Mouse (Mus musculus) embryonic stem cell, embryonic (primary cell): ENCODE measurements around the gene Heatr5a.

Source experiments
- CTCF ChIA-PET, 4 experiments: fragments of 300-600 bp in 2 of 4; fragments of 350-600 bp in 2 of 4; sonication (Branson Sonifier 250); formaldehyde crosslinking; loops; one replicate each; lab custom pipeline; 2022; ENCODE audit warnings: inconsistent platforms in 2 of 4; lab: Charles Lee
- POLR2A ChIA-PET, 4 experiments: fragments of 300-600 bp in 2 of 4; fragments of 350-600 bp in 2 of 4; sonication (Branson Sonifier 250); formaldehyde crosslinking; loops; one replicate each; lab custom pipeline; 2022; ENCODE audit warnings: antibody characterized with exemption in 4 of 4, inconsistent platforms in 1 of 4; lab: Charles Lee

Heatr5a gene

GRCm38 (mm10) chr12:51844771-51845256 lies 126.3 kb downstream of the Heatr5a start:
- CTCF ChIA-PET = interaction anchor here in 2 of 4 experiments (0.7 to 1.1 kb wide), 3 partner anchors 14 to 988 kb away, joined by 3 to 4 read pairs (median 3); no protein-coding TSS in a partner anchor
- POLR2A ChIA-PET = interaction anchor here in 3 of 4 experiments (0.5 to 8.8 kb wide), 42 partner anchors 8 to 1154 kb away, joined by 3 to 86 read pairs (median 4); partner anchors contain the start of genes Hectd1 (in 3 of the 3), Heatr5a (in 2 of the 3), Dtd2 (in 1 of the 3) and Nubpl (in 1 of the 3)

DNA sequence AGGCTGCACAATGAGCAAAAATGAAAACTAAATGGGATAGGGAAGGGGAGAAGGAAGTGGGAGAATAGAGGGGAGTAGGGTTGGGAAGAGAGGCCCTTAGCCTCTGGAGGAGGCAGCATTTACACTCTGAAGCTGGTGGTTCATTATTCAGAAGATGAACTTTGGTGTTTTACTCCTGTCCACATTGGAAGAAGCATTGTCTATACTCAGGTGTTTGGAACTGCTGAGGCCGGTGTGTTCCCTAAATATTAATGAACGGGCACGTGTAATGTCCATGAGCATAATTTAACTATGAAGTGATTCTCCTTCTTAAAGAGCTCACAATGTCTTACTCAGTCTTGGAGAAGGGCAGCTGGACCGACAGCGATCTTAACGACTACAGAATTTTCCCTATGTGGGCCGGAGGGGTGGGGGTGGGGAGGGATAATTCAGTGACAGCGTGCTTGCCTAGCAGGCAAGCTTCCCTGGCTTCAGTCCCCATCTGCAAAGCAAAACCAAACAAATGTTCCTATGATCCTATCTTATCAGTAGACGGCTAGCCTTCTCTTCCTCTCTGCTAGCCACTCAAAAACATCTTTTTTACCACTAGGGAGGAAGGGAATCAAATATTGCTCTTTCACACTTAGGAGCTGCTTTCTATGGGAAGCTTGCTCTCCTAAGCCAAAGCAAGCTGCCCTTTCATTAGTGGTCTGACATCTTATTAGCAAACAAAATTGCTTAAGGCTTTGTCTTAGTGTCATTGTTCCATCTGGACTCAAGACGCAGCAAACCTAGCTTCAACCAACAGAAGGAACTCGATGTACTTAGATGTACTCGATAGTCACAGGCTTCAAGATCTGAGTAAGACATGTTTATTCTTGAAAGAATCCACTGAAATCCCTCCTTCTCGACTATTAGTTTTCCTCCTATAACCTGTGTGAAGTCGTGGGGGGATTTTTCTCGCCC lies 127.3 kb downstream of the Heatr5a start:
- ChIA-PET POLR2A (interaction anchor here in 3 of 4 experiments (0.6 to 8.8 kb wide), 27 partner anchors 9 to 253 kb away, joined by 3 to 86 read pairs (median 7); partner anchors contain the start of genes Hectd1 (in 3 of the 3), Dtd2 (in 1 of the 3), Heatr5a (in 1 of the 3) and Nubpl (in 1 of the 3)), CTCF (interaction anchor here in 1 of 4 experiments (1.1 kb wide), 1 partner anchor 13 kb away, joined by 3 read pairs; no protein-coding TSS in a partner anchor)

DNA sequence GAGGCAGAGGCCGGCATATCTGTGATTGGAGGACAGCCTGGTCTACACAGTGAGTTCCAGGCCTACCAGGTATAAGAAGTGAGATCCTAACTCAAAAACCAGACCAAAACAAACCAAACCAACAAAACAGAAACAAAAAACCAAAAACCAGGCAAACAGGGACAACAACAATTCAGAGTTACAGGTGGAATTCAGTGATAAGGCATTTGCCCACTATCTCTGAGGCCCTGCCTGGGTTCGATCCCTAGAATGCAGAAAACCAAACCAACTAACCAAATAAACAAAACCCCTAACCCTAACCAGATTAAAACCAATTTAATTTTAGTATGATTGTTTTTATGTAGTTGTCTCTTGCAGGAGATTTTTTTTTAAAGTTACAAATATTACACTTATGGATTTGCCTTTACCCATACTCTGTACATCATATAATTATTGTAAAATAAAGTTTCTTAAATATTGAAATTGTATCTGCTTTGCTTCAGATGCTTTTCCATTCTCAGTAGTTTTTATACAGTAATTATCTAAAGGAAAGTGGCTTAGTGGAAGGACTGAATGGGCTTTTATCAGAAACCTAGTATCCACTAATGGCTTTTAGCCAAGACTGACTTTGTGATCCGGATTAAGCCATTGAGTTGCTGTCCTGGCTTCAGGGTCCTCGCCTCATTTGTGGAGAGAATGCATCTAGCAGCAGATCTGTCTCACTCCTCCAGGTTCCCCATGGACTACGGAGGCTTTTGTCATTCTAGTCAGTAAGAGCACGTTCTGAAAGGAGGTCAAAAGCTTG lies 128.8 kb downstream of the Heatr5a start:
- POLR2A ChIA-PET = interaction anchor here in 2 of 4 experiments (4.4 to 8.8 kb wide), 4 partner anchors 10 to 16 kb away, joined by 32 to 86 read pairs (median 59); partner anchors contain the start of gene Hectd1 (in 2 of the 2)
- CTCF ChIA-PET = no interaction called here

GRCm38 (mm10) chr12:51839856-51840255 lies 131.3 kb downstream of the Heatr5a start:
- ChIA-PET POLR2A (interaction anchor here in 1 of 4 experiments (1.8 kb wide), 1 partner anchor 19 kb away, joined by 10 read pairs; no protein-coding TSS in a partner anchor), CTCF (no interaction called here)

GRCm38 (mm10) chr12:51835219-51835618 lies 135.9 kb downstream of the Heatr5a start:
- ChIA-PET CTCF (interaction anchor here in 1 of 4 experiments (0.6 kb wide), 1 partner anchor 347 kb away, joined by 3 read pairs; no protein-coding TSS in a partner anchor), POLR2A (interaction anchor here in 1 of 4 experiments (0.5 to 2.7 kb wide), 3 partner anchors 9 to 31 kb away, joined by 3 to 11 read pairs (median 3); no protein-coding TSS in a partner anchor)

DNA sequence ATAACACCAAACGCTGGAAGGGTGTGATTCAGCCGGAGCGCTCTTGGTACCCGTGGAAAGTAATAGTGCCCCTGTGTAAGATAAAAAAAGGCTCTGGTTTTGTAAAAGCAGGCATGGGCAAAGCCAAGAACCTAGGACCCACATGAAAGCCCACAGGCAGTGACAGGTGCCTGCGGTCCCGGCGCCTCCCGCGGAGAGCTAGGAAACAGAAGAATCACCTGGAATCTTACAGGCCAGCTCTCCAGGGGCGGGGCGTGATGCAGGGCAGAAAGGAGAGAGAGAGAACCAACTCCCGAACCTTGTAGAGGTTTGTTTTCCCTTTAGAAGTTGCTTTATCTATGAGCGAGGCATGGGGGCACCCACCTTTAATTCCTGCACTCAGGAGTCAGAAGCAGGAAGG lies 139.2 kb downstream of the Heatr5a start:
- CTCF ChIA-PET = interaction anchor here in 3 of 4 experiments (0.6 to 1.3 kb wide), 3 partner anchors 14 to 129 kb away, joined by 3 read pairs; no protein-coding TSS in a partner anchor
- POLR2A ChIA-PET = interaction anchor here in 3 of 4 experiments (0.5 to 7.0 kb wide), 15 partner anchors 9 to 174 kb away, joined by 3 to 67 read pairs (median 5); partner anchors contain the start of genes Dtd2 (in 1 of the 3) and Strn3 (in 1 of the 3)

DNA sequence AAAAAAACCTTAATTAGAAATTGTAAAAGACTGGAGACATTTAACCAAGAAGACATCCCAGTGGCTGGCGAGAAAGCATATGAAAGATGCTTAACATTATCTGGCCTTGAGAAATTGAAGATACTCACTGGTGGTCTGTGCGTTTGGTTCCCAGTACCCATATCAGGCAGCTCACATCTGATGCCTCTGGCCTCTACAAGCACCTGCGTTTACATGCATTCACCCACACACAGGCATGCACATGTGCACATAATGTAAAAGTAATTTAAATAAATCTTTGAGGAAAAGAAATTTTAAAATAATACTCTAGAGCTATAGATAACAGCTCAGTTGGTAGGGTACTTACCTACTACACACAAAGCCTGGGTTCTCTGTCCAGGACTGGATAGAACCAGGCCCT lies 139.8 kb downstream of the Heatr5a start:
- CTCF ChIA-PET = interaction anchor here in 2 of 4 experiments (0.6 to 1.3 kb wide), 3 partner anchors 9 to 23 kb away, joined by 3 read pairs; no protein-coding TSS in a partner anchor

GRCm38 (mm10) chr12:51830671-51831070 lies 140.4 kb downstream of the Heatr5a start:
- ChIA-PET CTCF (interaction anchor here in 1 of 4 experiments (0.6 to 0.8 kb wide), 3 partner anchors 8 to 164 kb away, joined by 3 read pairs; no protein-coding TSS in a partner anchor), POLR2A (interaction anchor here in 3 of 4 experiments (1.0 to 7.0 kb wide), 11 partner anchors 11 to 140 kb away, joined by 3 to 67 read pairs (median 9); partner anchors contain the start of gene Heatr5a (in 1 of the 3))

More for the DNA sequence above, 139.8 kb downstream of the Heatr5a start:
- POLR2A ChIA-PET = interaction anchor here in 3 of 4 experiments (0.5 to 7.0 kb wide), 16 partner anchors 11 to 175 kb away, joined by 3 to 67 read pairs (median 5); partner anchors contain the start of genes Dtd2 (in 1 of the 3), Heatr5a (in 1 of the 3) and Strn3 (in 1 of the 3)

DNA sequence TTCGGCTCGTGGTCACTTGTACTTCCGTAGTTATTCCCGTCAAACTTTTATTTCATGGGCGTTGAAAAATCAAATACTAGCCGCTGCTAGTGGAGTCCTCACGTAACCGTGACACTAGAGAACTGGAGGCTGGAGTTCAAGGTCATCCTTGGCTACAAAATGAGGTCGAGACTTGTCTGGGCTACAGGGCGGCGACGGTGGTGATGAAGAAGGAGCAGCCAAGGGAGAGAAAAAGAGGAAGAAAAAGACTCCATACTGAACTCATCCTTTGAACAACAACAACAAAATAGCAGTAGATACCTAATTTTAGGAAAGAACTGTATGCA lies 141.1 kb downstream of the Heatr5a start:
- CTCF ChIA-PET = interaction anchor here in 1 of 4 experiments (0.6 to 0.8 kb wide), 2 partner anchors 14 to 164 kb away, joined by 3 read pairs; no protein-coding TSS in a partner anchor
- POLR2A ChIA-PET = interaction anchor here in 3 of 4 experiments (1.1 to 7.0 kb wide), 9 partner anchors 10 to 115 kb away, joined by 3 to 67 read pairs (median 9); no protein-coding TSS in a partner anchor

GRCm38 (mm10) chr12:51829290-51830076 lies 141.6 kb downstream of the Heatr5a start, which contains the start of gene Hectd1:
TSS of gene Hectd1 (minus strand) at chr12:51829536.
- POLR2A ChIA-PET = interaction anchor here in 3 of 4 experiments (0.8 to 7.0 kb wide), 31 partner anchors 7 to 673 kb away, joined by 3 to 67 read pairs (median 4); partner anchors contain the start of genes Heatr5a (in 2 of the 3) and Dtd2 (in 1 of the 3)
- CTCF ChIA-PET = interaction anchor here in 1 of 4 experiments (0.8 kb wide), 1 partner anchor 9 kb away, joined by 5 read pairs; no protein-coding TSS in a partner anchor

DNA sequence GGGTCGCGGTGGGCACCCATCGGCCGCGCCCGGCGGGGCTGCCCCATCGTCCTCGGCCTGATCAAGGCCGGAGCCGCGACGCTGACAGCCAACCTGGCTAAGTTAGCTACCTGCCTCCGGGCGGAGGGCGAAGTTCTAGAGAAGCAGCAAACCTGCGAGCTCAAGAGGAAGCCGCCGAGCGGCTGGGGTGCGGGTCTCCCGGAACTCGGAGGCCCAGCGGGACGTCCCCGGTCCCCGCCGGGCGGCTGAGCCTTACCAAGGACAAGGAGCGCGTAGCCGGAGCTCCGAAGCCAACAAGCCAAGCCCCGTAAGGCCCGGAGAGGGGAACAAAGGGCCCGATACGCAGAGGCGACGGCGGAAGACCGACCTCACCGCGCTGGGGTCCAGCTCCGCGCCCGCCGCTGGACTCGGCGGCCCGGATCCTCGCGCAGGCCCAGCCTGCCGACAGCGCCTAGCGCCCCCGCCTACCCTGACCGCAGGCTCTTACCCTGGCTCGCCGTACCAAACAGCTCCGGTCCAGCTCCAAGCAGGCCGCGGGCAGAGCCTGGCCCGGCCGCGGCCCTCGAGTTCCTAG lies 142.3 kb downstream of the Heatr5a start:
- ChIA-PET POLR2A (interaction anchor here (0.6 to 7.0 kb wide), 41 partner anchors 8 to 674 kb away, joined by 3 to 67 read pairs (median 4); partner anchors contain the start of genes Heatr5a (in 2 of the 4), Ap4s1 (in 1 of the 4), Dtd2 (in 1 of the 4) and Strn3 (in 1 of the 4)), CTCF (interaction anchor here in 1 of 4 experiments (0.8 kb wide), 1 partner anchor 8 kb away, joined by 5 read pairs; no protein-coding TSS in a partner anchor)

DNA sequence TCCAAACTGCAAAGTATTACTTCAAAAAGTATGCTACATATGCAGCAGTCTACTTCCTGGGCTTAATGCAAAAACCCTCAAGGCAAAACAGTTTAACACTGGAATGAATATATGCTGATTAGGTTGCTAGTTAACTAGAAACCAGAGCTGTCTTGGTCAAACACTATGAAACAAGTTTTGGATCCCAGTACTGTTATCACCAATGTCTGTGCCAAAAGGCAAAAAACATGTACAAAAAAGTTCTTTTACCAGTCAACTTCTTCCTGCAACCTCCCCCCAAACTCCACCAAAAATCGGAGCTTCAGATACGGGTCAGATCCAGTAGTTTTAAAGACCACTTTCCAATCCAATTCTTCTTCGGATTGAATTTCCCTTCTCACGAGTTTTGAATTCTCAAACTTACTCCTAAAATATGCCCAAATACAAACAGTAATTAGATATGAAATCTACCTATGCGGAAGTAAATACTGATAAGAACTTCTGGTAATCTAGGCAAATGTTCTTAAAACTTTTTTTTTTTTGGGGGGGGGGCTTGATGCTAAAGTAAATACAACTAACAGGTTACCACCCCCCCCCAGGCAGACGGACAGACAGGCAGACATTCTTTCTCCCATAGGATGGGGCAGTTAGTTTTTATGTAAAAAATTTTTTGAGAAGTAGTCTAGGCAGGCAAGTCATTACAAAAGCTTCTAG lies 143.0 kb downstream of the Heatr5a start:
- CTCF ChIA-PET = interaction anchor here in 1 of 4 experiments (0.8 kb wide), 1 partner anchor 8 kb away, joined by 5 read pairs; no protein-coding TSS in a partner anchor
- POLR2A ChIA-PET = interaction anchor here (0.6 to 7.0 kb wide), 44 partner anchors 8 to 675 kb away, joined by 3 to 67 read pairs (median 4); partner anchors contain the start of genes Heatr5a (in 2 of the 4), Ap4s1 (in 1 of the 4), Dtd2 (in 1 of the 4) and Strn3 (in 1 of the 4)
